Mouse (Mus musculus) c-Kit-positive CD71-positive TER-119-positive erythroid progenitor cells, embryonic 14.5 days (primary cell): ENCODE results near the gene Zfy1.
"Not testable (repeated sequence)": the region's sequence is repeated elsewhere in the genome, so short reads cannot be mapped to it uniquely, and the experiment has no call there.

Experiments
- DNase-seq: peaks from one replicate; pipeline ENCODE4 v3.0.0-alpha.2; 2013; ENCODE audit warnings: low spot score

Zfy1 gene

GRCm38 (mm10) chrY:797309-797708 lies at the start of gene Zfy1:
Gene Zfy1, minus strand, starts transcription at chrY:797409.
- not testable (repeated sequence) for DNase-seq

GRCm38 (mm10) chrY:818396-818795 lies 21.2 kb upstream of the Zfy1 start, which contains the start of gene Uba1y:
Gene Uba1y, plus strand, starts transcription at chrY:818649.
- DNase-seq, result no peak

GRCm38 (mm10) chrY:808991-809661 lies 11.9 kb upstream of the Zfy1 start:
- DNase-seq, result peak; percentile 6
